Mouse (Mus musculus) intestine, embryonic 15.5 days (tissue): ENCODE measurements around the gene Actr3b. TPM values are rescaled to one million over a fixed set of nuclear protein-coding genes. Genes with fewer than 3 reads are reported as not detected.
"Not testable (repeated sequence)": the region's sequence is repeated elsewhere in the genome, so short reads cannot be mapped to it uniquely, and the experiment has no call there.

Source experiments
- ATAC-seq: fragments of 200-750 bp; cut with Nextera tagmentation; 2 replicates; pipeline ENCODE4 v1.8.0; 2017; ENCODE audit warnings: moderate TSS enrichment, moderate library complexity
- H3K27ac ChIP-seq: fragments of 300-500 bp; sonication (generic); 2 replicates; pipeline ENCODE4 v1.5.1; 2015; ENCODE audit warnings: mild to moderate bottlenecking, inconsistent platforms
- H3K27me3 ChIP-seq: fragments of 300-500 bp; sonication (generic); replicated peaks from 2 replicates; pipeline ENCODE4 v1.6.1; 2015; ENCODE audit warnings: inconsistent platforms
- H3K36me3 ChIP-seq: fragments of 300-500 bp; sonication (generic); 2 replicates; pipeline ENCODE4 v1.6.1; 2015; ENCODE audit warnings: inconsistent platforms
- H3K4me1 ChIP-seq: fragments of 300-500 bp; sonication (generic); replicated peaks from 2 replicates; pipeline ENCODE4 v1.6.1; 2015; ENCODE audit warnings: inconsistent platforms
- H3K4me2 ChIP-seq: fragments of 300-500 bp; sonication (generic); replicated peaks from 2 replicates; pipeline ENCODE4 v1.6.1; 2015; ENCODE audit warnings: mild to moderate bottlenecking, inconsistent platforms
- H3K4me3 ChIP-seq: fragments of 300-500 bp; sonication (generic); replicated peaks from 2 replicates; pipeline ENCODE4 v1.5.1; 2015; ENCODE audit warnings: inconsistent platforms
- H3K9ac ChIP-seq: fragments of 300-500 bp; sonication (generic); 2 replicates; pipeline ENCODE4 v1.6.1; 2015; ENCODE audit warnings: inconsistent platforms
- H3K9me3 ChIP-seq: fragments of 300-500 bp; sonication (generic); 2 replicates; pipeline ENCODE4 v1.6.1; 2016; ENCODE audit warnings: inconsistent platforms
- WGBS: fragments of 180-500 bp; shearing (Covaris S2); methylation state at CpG from one replicate; pipeline ENCODE4 v1.1.7; 2015; 5-methylcytosine and 5-hydroxymethylcytosine counted together
- polyA plus RNA-seq: library from polyadenylated mRNA; unstranded; fragments of >200 nt; fragmentation: Nextera tagmentation; extraction: Ambion mirVana; gene quantifications from 2 replicates; pipeline ENCODE4 v1.2.1, GENCODE M21; 2015

The Actr3b gene
- 2.7 and 3.1 TPM in 2 replicates for polyA plus RNA-seq

DNA sequence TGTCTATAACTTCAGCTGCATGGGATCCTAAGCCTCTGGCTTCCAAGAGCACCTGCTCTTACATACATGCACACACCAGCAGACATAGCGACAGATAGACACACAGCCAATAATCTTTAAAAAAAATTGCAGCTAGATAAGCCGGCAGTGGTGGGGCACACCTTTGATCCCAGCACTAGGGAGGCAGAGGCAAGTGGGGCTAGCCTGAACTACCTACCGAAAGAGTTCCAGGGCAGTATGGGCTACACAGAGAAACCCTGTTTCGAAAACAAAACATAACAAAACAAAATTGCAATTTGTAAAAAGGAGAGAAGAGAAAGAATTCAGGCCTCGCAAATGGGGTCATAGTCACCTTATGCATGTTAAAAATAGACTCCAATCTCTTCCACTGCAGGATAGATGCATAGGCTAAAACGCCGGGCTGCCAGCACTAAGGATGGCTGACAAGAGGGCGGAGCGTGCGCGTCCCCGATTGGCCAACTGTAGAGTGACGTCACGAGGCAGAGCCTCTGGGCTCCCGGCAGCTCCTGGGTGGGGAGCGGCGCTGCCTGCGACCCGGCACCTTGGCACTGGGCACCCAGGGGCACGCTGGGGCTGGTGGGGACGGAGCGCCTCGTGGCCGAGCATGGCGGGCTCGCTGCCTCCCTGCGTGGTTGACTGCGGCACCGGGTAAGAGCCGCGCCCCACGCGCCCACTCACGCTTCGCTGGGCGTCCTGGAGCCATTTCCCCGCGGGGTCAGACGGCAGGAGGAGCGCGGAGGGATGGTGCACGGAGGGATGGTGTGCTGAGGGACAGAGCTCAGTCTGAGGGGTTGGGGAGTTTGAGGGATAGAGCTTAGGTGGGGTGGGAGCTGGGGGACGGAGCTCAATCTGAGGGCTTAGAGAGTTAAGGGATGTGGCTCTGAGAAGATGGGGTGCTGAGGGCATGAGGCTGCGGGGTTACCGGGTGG, at the start of gene Actr3b:
Gene Actr3b, plus strand, starts transcription at position 538 of the 950 bp plus-strand sequence.
- Histone ChIP-seq H3K27ac (no peak within 1 kb of the TSS), H3K4me2 (peak within 1 kb of the TSS; percentile 96), H3K27me3 (0 out of 2 replicates have a peak, but pooled peaks cover 3% of the 10 kb centered on the region), H3K9me3 (no peaks in the 10 kb centered on the region), H3K9ac (peak within 1 kb of the TSS; percentile 58), H3K4me3 (peak within 1 kb of the TSS; percentile 77), H3K4me1 (peaks cover 3% of the 10 kb centered on the region; the same call in 1 of the 2 replicates), H3K36me3 (no peaks in the 10 kb centered on the region)
- 2% methylated on average over 45 of the region's 45 CpGs for whole genome bisulfite sequencing
- ATAC-seq = peak; percentile 99

DNA sequence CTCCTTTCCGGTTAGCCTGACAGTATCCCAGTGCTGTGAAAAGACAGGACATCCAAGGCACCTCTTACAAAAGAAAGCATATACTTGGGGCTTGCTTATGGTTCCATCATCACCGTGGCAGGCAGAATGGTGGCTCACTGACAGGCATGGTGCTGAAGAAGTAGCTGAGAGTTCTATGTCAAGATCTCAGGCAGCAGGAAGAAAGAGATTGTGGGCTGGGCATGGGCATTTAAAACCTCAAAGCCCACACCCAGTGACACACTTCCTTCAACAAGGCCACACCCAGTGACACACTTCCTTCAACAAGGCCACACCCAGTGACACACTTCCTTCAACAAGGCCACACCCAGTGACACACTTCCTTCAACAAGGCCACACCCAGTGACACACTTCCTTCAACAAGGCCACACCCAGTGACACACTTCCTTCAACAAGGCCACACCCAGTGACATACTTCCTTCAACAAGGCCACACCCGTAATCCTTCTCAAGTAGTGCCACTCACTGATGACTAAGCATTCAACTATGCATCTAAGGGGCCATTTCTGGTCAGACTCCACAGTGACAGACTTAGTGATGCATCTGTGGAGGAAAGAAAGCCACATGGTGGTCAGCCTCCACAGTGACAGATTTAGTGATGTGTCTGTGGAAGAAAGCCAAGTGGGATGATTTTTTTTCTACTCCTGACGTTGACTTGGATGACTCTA, 46.6 kb upstream of the Actr3b start:
- 92% methylated on average over 4 of the region's 4 CpGs for WGBS
- H3K27ac ChIP-seq, ATAC-seq, H3K9me3 ChIP-seq, H3K9ac ChIP-seq, H3K27me3 ChIP-seq, H3K36me3 ChIP-seq, H3K4me1 ChIP-seq, H3K4me2 ChIP-seq, H3K4me3 ChIP-seq: not testable (repeated sequence)

- H3K9ac ChIP-seq = no peak overlapping the region
- H3K9me3 ChIP-seq = no peaks in the 10 kb centered on the region
- no peaks in the 10 kb centered on the region for H3K36me3 ChIP-seq
- WGBS = 88% methylated on average over 4 of the region's 4 CpGs
- H3K27me3 ChIP-seq = no peaks in the 10 kb centered on the region
- H3K4me3 ChIP-seq = no peak overlapping the region
- ATAC-seq = no peak
- no peak overlapping the region for H3K4me2 ChIP-seq
- no peak overlapping the region for H3K27ac ChIP-seq
- H3K4me1 ChIP-seq = no peaks in the 10 kb centered on the region
Observed at GRCm38 (mm10) chr5:25719390-25719789, 40.4 kb upstream of the Actr3b start.

- Histone ChIP-seq H3K36me3 (no peaks in the 10 kb centered on the region), H3K4me3 (no peak overlapping the region), H3K9ac (no peak overlapping the region), H3K4me1 (no peaks in the 10 kb centered on the region), H3K9me3 (no peaks in the 10 kb centered on the region), H3K27ac (no peak overlapping the region), H3K27me3 (no peaks in the 10 kb centered on the region), H3K4me2 (no peak overlapping the region)
- 75% methylated on average over 2 of the region's 2 CpGs for WGBS
- ATAC-seq = no peak
Observed at GRCm38 (mm10) chr5:25723016-25723415, 36.8 kb upstream of the Actr3b start.

GRCm38 (mm10) chr5:25724134-25724675, 35.6 kb upstream of the Actr3b start:
- ATAC-seq = no peak
- 46% methylated on average over 1 of the region's 1 CpGs for WGBS
- Histone ChIP-seq H3K36me3 (no peaks in the 10 kb centered on the region), H3K27me3 (no peaks in the 10 kb centered on the region), H3K4me1 (no peaks in the 10 kb centered on the region), H3K4me2 (no peak overlapping the region), H3K4me3 (no peak overlapping the region), H3K9me3 (no peaks in the 10 kb centered on the region), H3K27ac (no peak overlapping the region), H3K9ac (no peak overlapping the region)

GRCm38 (mm10) chr5:25734318-25734717, 25.5 kb upstream of the Actr3b start:
- H3K4me1 ChIP-seq = no peaks in the 10 kb centered on the region
- H3K9ac ChIP-seq = no peak overlapping the region
- H3K4me2 ChIP-seq = no peak overlapping the region
- 24% methylated on average over 1 of the region's 1 CpGs for WGBS
- no peaks in the 10 kb centered on the region for H3K36me3 ChIP-seq
- no peaks in the 10 kb centered on the region for H3K27me3 ChIP-seq
- no peak overlapping the region for H3K27ac ChIP-seq
- H3K4me3 ChIP-seq = no peak overlapping the region
- H3K9me3 ChIP-seq = no peaks in the 10 kb centered on the region
- no peak for ATAC-seq

DNA sequence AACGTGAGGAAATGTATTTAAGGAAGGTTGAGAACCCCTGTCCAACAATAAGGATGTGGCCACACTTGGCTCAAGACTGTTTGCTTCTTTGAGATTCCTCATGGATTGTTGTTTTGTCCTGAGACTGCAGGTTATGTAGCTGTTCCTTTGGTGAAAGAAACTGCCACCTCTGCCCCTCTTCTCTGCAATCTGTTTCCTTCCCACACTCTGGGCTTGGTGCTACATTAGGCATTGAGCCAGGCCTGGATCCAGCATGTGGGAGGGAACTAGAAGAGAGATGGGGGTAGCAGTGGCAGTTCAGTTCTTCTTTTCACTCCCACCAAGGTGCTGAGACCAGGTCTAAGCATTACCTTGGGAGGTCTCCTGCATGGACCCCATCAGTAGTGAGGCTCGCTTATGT, 23.9 kb upstream of the Actr3b start:
- H3K9me3 ChIP-seq = no peaks in the 10 kb centered on the region
- no peak overlapping the region for H3K4me2 ChIP-seq
- no peak overlapping the region for H3K27ac ChIP-seq
- H3K36me3 ChIP-seq = no peaks in the 10 kb centered on the region
- no peak for ATAC-seq
- H3K27me3 ChIP-seq = no peaks in the 10 kb centered on the region
- no peak overlapping the region for H3K4me3 ChIP-seq
- no peak overlapping the region for H3K9ac ChIP-seq
- no peaks in the 10 kb centered on the region for H3K4me1 ChIP-seq
- WGBS = 75% methylated on average over 2 of the region's 2 CpGs

DNA sequence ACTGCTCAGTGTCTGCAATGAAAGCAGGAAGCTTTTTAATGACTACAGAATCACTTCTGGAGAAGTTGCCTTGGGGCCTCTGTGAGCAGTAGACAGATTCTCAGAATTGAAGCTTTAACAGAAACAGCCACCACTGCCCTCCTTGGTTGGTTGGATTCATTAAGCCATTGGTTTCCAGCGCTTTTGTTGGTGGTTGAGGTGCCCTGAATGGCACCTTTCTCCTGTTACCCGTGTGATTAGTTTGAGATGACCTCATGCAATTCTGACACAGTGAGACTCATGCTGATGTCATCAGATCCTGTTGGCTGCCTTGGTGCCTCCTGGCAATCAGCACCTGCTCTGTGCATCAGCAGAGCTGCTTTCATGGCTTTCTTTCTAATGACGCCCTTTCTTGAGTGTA, 21.3 kb upstream of the Actr3b start:
- no peaks in the 10 kb centered on the region for H3K9me3 ChIP-seq
- no peaks in the 10 kb centered on the region for H3K27me3 ChIP-seq
- H3K4me3 ChIP-seq = no peak overlapping the region
- no peak overlapping the region for H3K27ac ChIP-seq
- no peaks in the 10 kb centered on the region for H3K4me1 ChIP-seq
- H3K36me3 ChIP-seq = no peaks in the 10 kb centered on the region
- 67% methylated on average over 3 of the region's 3 CpGs for WGBS
- H3K4me2 ChIP-seq = no peak overlapping the region
- no peak for ATAC-seq
- no peak overlapping the region for H3K9ac ChIP-seq

GRCm38 (mm10) chr5:25738902-25739301, 20.9 kb upstream of the Actr3b start:
- H3K9ac ChIP-seq, H3K9me3 ChIP-seq, H3K4me1 ChIP-seq, H3K4me2 ChIP-seq, H3K36me3 ChIP-seq, H3K27ac ChIP-seq, H3K27me3 ChIP-seq, H3K4me3 ChIP-seq, ATAC-seq: not testable (repeated sequence)
- 94% methylated on average over 1 of the region's 1 CpGs for WGBS

DNA sequence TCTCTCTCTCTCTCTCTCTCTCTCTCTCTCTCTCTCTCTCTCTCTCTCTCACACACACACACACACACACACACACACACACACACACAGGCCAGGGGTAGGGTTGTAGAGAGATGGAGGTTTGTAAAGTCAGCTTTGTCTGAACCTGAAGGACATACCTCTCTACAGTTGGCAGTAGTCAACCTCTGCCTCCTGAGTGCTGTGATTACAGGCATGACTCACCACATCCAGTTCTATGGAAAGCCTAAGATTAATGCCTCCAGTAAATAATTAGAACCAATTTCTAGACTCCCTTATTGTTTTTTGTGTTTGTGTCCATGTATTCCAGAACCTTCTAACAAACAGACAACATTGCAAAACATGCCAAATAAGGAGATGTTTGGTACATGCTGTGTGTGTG, 11.9 kb upstream of the Actr3b start:
- H3K9me3 ChIP-seq = no peaks in the 10 kb centered on the region
- no peak overlapping the region for H3K4me3 ChIP-seq
- ATAC-seq = no peak
- no peaks in the 10 kb centered on the region for H3K27me3 ChIP-seq
- H3K9ac ChIP-seq = no peak overlapping the region
- H3K27ac ChIP-seq = no peak overlapping the region
- H3K36me3 ChIP-seq = no peaks in the 10 kb centered on the region
- no peak overlapping the region for H3K4me2 ChIP-seq
- no peaks in the 10 kb centered on the region for H3K4me1 ChIP-seq

GRCm38 (mm10) chr5:25748613-25749012, 11.2 kb upstream of the Actr3b start:
- Histone ChIP-seq H3K27ac (no peak overlapping the region), H3K9me3 (no peaks in the 10 kb centered on the region), H3K4me3 (no peak overlapping the region), H3K36me3 (no peaks in the 10 kb centered on the region), H3K4me1 (no peaks in the 10 kb centered on the region), H3K9ac (no peak overlapping the region), H3K27me3 (no peaks in the 10 kb centered on the region), H3K4me2 (no peak overlapping the region)
- no peak for ATAC-seq
- 59% methylated on average over 3 of the region's 3 CpGs for WGBS

GRCm38 (mm10) chr5:25751552-25751951, 8.2 kb upstream of the Actr3b start:
- Histone ChIP-seq H3K36me3 (no peaks in the 10 kb centered on the region), H3K27ac (no peak overlapping the region), H3K4me3 (no peak overlapping the region), H3K4me1 (peaks cover 5% of the 10 kb centered on the region; the same call in 1 of the 2 replicates), H3K4me2 (no peak overlapping the region), H3K9me3 (no peaks in the 10 kb centered on the region), H3K27me3 (no peaks in the 10 kb centered on the region), H3K9ac (no peak overlapping the region)
- no peak for ATAC-seq
